ENCODE assay signal across 8 mouse cellular contexts in genomic region chr13:14039292-14039965, GRCm38 (mm10). TPM values are rescaled to one million over a fixed set of nuclear protein-coding genes. Genes with fewer than 3 reads are reported as not detected.
DNase-seq lines count a peak whose midpoint lies in the region; ATAC-seq and TF ChIP-seq lines count a peak whose summit lies in the region.

Gene Tbce (minus strand): TSS chr13:14039638.

- peaks cover 46% of the 10 kb centered on the region for H3K4me1 ChIP-seq in E14TG2a.4 (replicated peaks; ENCODE audit: low read depth, low read length)
- peaks cover 16% of the 10 kb centered on the region for H3K4me1 ChIP-seq in forebrain, embryonic 13.5 days
- H3K4me1 ChIP-seq in liver, postnatal 0 days (ENCODE audit: insufficient read depth) = peaks cover 19% of the 10 kb centered on the region
- peaks cover 8% of the 10 kb centered on the region for H3K4me1 ChIP-seq in neural tube, embryonic 14.5 days (ENCODE audit: control insufficient read depth, insufficient read depth, low read length)

- no peaks in the 10 kb centered on the region for H3K9me3 ChIP-seq in E14TG2a.4 (ENCODE audit: low read length)
- no peaks in the 10 kb centered on the region for H3K9me3 ChIP-seq in forebrain, embryonic 13.5 days (replicated peaks)
- no peaks in the 10 kb centered on the region for H3K9me3 ChIP-seq in liver, postnatal 0 days (ENCODE audit: low read length)
- H3K9me3 ChIP-seq in neural tube, embryonic 14.5 days (ENCODE audit: control insufficient read depth, low read length) = no peaks in the 10 kb centered on the region

- peak within 1 kb of the TSS; percentile 81 for H3K9ac ChIP-seq in forebrain, embryonic 13.5 days
- peak within 1 kb of the TSS; percentile 95 for H3K9ac ChIP-seq in liver, postnatal 0 days (replicated peaks)
- peak within 1 kb of the TSS; percentile 65 for H3K9ac ChIP-seq in neural tube, embryonic 14.5 days (replicated peaks; ENCODE audit: low read depth, low read length)

- H3K27ac ChIP-seq in forebrain, embryonic 13.5 days = peak within 1 kb of the TSS; percentile 87
- H3K27ac ChIP-seq in liver, postnatal 0 days (ENCODE audit: low read depth) = peak within 1 kb of the TSS; percentile 98
- peak within 1 kb of the TSS; percentile 97 for H3K27ac ChIP-seq in neural tube, embryonic 14.5 days (ENCODE audit: low read depth, low read length)

- ATAC-seq in forebrain, embryonic 13.5 days = peak; percentile 97
- peak; percentile 97 for ATAC-seq in liver, postnatal 0 days
- ATAC-seq in neural tube, embryonic 14.5 days (ENCODE audit: low read depth) = peak; percentile 97

- no peak for TF ChIP-seq CTCF in E14TG2a.4 (conservative IDR thresholded peaks at IDR 0.05; ENCODE audit: low read length)
- TF ChIP-seq CTCF in liver, postnatal 0 days (IDR thresholded peaks at IDR 0.05; ENCODE audit: low read depth) = 0 out of 2 replicates have a peak, but pooled peaks have one; percentile 26

- no peaks in the 10 kb centered on the region for H3K27me3 ChIP-seq in E14TG2a.4 (ENCODE audit: insufficient read depth, low read length)
- no peaks in the 10 kb centered on the region for H3K27me3 ChIP-seq in forebrain, embryonic 13.5 days
- H3K27me3 ChIP-seq in liver, postnatal 0 days (ENCODE audit: insufficient read depth, low read length) = no peaks in the 10 kb centered on the region
- H3K27me3 ChIP-seq in neural tube, embryonic 14.5 days (ENCODE audit: control insufficient read depth, insufficient read depth, low read length) = no peaks in the 10 kb centered on the region

- 1% methylated on average over 35 of the region's 35 CpGs for WGBS in forebrain, embryonic 13.5 days
- under 1% methylated on average over 35 of the region's 35 CpGs for WGBS in large intestine, adult 2 months
- WGBS in liver, postnatal 0 days (ENCODE audit: insufficient replicate concordance) = under 1% methylated on average over 33 of the region's 35 CpGs
- 1% methylated on average over 35 of the region's 35 CpGs for WGBS in neural tube, embryonic 14.5 days

- H3K4me2 ChIP-seq in forebrain, embryonic 13.5 days = peak within 1 kb of the TSS; percentile 87
- peak within 1 kb of the TSS; percentile 90 for H3K4me2 ChIP-seq in liver, postnatal 0 days (ENCODE audit: low read depth, low read length)
- H3K4me2 ChIP-seq in neural tube, embryonic 14.5 days (ENCODE audit: low read depth, low read length) = peak within 1 kb of the TSS; percentile 78

- no peaks in the 10 kb centered on the region for H3K36me3 ChIP-seq in E14TG2a.4 (ENCODE audit: insufficient read depth, low read length)
- H3K36me3 ChIP-seq in forebrain, embryonic 13.5 days (ENCODE audit: poor library complexity, severe bottlenecking) = no peaks in the 10 kb centered on the region
- no peaks in the 10 kb centered on the region for H3K36me3 ChIP-seq in liver, postnatal 0 days (replicated peaks; ENCODE audit: insufficient read depth, low read length)
- H3K36me3 ChIP-seq in neural tube, embryonic 14.5 days (ENCODE audit: control insufficient read depth, insufficient read depth, low read length) = no peaks in the 10 kb centered on the region

- DNase-seq in c-Kit-positive CD71-positive TER-119-positive erythroid progenitor cells, embryonic 14.5 days (ENCODE audit: low spot score) = peak; percentile 90
- peak; percentile 93 to 95 for DNase-seq in heart, postnatal 10 days
- peak; percentile 67 for DNase-seq in large intestine, adult 2 months (ENCODE audit: low read depth, low spot score)
- DNase-seq in liver, postnatal 0 days = peak; percentile 91
- peak; percentile 93 for DNase-seq in testis, postnatal 10 days (ENCODE audit: low spot score)

- peak within 1 kb of the TSS; percentile 87 for H3K4me3 ChIP-seq in E14TG2a.4 (replicated peaks; ENCODE audit: low read length)
- peak within 1 kb of the TSS; percentile 55 for H3K4me3 ChIP-seq in forebrain, embryonic 13.5 days
- H3K4me3 ChIP-seq in liver, postnatal 0 days (ENCODE audit: low read depth, low read length) = peak within 1 kb of the TSS; percentile 94
- H3K4me3 ChIP-seq in neural tube, embryonic 14.5 days (ENCODE audit: low read depth, low read length) = peak within 1 kb of the TSS; percentile 67

- intact Hi-C loops in heart, postnatal 10 days (cut with DNase I) = loop anchor here (1.0 to 5.0 kb wide), 2 partner anchors 24 to 82 kb away; partner anchors contain the start of genes Arid4b and Ggps1

- TF ChIP-seq EP300 in liver, postnatal 0 days (IDR thresholded peaks at IDR 0.05; ENCODE audit: low read depth) = no peak

RNA-seq across cellular contexts. Expression of gene Tbce, which starts in this region (rescaled TPM):
- 81.0 and 88.2 TPM in 2 replicates for polyA plus RNA-seq in forebrain, embryonic 13.5 days (2015; fragmentation: Nextera tagmentation; extraction: Ambion mirVana)
- total RNA-seq in heart, postnatal 10 days (2021) = 10 to 100 TPM; 25.8 to 26.7 TPM
- polyA plus RNA-seq in large intestine, adult 2 months (2012; rRNA removed) = 15.9 and 17.8 TPM in 2 replicates
- polyA plus RNA-seq in liver, postnatal 0 days (2015; fragmentation: Nextera tagmentation; extraction: Ambion mirVana) = 17.1 and 22.1 TPM in 2 replicates
- polyA plus RNA-seq in neural tube, embryonic 14.5 days (2014; fragmentation: Nextera tagmentation; extraction: Ambion mirVana) = 116 and 126 TPM in 2 replicates

Comparison
In these comparisons a context has a peak if more than half of its experiments do, and no peak if none do; other contexts are left out.
1. Peak in every context shown above with its lines: DNase-seq, ATAC-seq, H3K4me3 ChIP-seq and H3K27ac ChIP-seq.